ENCODE assay signal across 23 mouse cellular contexts in the genomic region with DNA sequence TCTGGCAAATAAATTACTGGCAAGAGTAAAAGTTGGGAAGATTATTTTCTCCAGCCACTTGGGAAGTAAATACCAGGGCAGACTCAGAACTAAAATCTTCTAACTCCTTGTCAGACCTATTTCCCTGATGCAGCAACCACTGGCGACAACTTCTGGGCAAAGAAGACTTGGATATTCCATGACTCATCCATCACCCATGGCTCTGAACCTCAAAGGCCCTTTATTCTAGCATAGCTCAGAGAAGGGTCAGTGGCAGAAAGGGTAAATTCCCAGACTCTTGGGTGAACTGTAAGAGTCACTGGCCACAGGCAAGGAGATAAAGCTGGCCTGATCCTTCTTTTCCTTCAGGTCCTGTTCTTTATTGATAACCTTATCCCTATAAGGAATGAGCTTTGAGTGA.
A peak's percentile ranks its signal among the peaks of the same experiment; 100 is the strongest.
DNase-seq lines count a peak whose midpoint lies in the region; ATAC-seq and TF ChIP-seq lines count a peak whose summit lies in the region.
"Had no signal": no experiment of that assay in that cellular context is flagged by ENCODE, and none has a peak within 500 bp of the region (broad histone marks: within the 10 kb centered on the region; RNA-seq: fewer than 3 reads in every experiment).

No protein-coding gene starts in this region.

- H3K4me3 ChIP-seq in forebrain, embryonic 15.5 days, result no peak overlapping the region
- H3K4me3 ChIP-seq: embryonic facial prominence, embryonic 15.5 days; erythroblast, embryonic 14.5 days; forebrain, embryonic 12.5 days had no signal

- in situ Hi-C loops in Patski (cut with MboI; ENCODE audit: low pct_unique_long_range_greater_than_20kb), result no loop called here

- no peak for ATAC-seq in Patski
- ATAC-seq in forebrain, embryonic 15.5 days (replicated peaks), result no peak
- ATAC-seq: CD4-positive, CD25-positive, alpha-beta regulatory T cell, adult 4 months; forebrain, postnatal 0 days; hindbrain, postnatal 0 days had no signal

- H3K4me2 ChIP-seq in forebrain, embryonic 15.5 days (replicated peaks), result no peak overlapping the region
- H3K4me2 ChIP-seq: embryonic facial prominence, embryonic 15.5 days; forebrain, embryonic 12.5 days; heart, embryonic 11.5 days had no signal

- CTCF ChIA-PET in Patski (lab: Charles Lee), result interaction anchor here (1.1 to 1.2 kb wide), 2 partner anchors 21 to 158 kb away, joined by 3 to 4 read pairs; no protein-coding TSS in a partner anchor

- H3K9ac ChIP-seq in forebrain, embryonic 15.5 days (replicated peaks), result no peak overlapping the region
- H3K9ac ChIP-seq: embryonic facial prominence, embryonic 15.5 days; forebrain, embryonic 12.5 days; forebrain, postnatal 0 days had no signal

- no peak overlapping the region for H3K27ac ChIP-seq in forebrain, embryonic 15.5 days (replicated peaks)
- H3K27ac ChIP-seq: embryonic facial prominence, embryonic 15.5 days; forebrain, embryonic 12.5 days; hindbrain, postnatal 0 days had no signal

- 94% methylated on average over 1 of the region's 1 CpGs for WGBS in forebrain, embryonic 15.5 days

- no peak for TF ChIP-seq CTCF in Patski (IDR thresholded peaks at IDR 0.05)

- peaks cover 73% of the 10 kb centered on the region for H3K36me3 ChIP-seq in forebrain, embryonic 15.5 days
- H3K36me3 ChIP-seq: embryonic facial prominence, embryonic 15.5 days; G1E had no signal

- peak; percentile 85 for DNase-seq in heart, adult 11 months
- DNase-seq in heart, postnatal 4 days, result no peak
- DNase-seq in testis, postnatal 14 days (ENCODE audit: low spot score), result peak; percentile 21
- DNase-seq in testis, postnatal 10 days (ENCODE audit: low spot score), result no peak
- peak; percentile 22 for DNase-seq in Patski (ENCODE audit: low read depth, low spot score)
- no peak for DNase-seq in adrenal gland, adult (ENCODE audit: inconsistent age in 2 of 2, low spot score in 1 of 2)
- no peak for DNase-seq in ovary, postnatal 14 days (ENCODE audit: low spot score)
- DNase-seq: adrenal gland, postnatal 10 days; cerebellum, adult 11 months; cerebellum, adult 8-10 months; embryo, embryonic 11 days; forebrain, postnatal 0 days; gastrocnemius, postnatal 36 days; heart, adult 18-20 months; kidney, adult 11 months had no signal

- POLR2A ChIA-PET in Patski (lab: Charles Lee), result no interaction called here

- H3K9me3 ChIP-seq in forebrain, embryonic 15.5 days, result no peaks in the 10 kb centered on the region
- H3K9me3 ChIP-seq: embryonic facial prominence, embryonic 15.5 days; forebrain, embryonic 12.5 days; G1E had no signal

- 0 out of 2 replicates have a peak, but pooled peaks cover 3% of the 10 kb centered on the region for H3K4me1 ChIP-seq in forebrain, embryonic 15.5 days
- H3K4me1 ChIP-seq: embryonic facial prominence, embryonic 15.5 days; forebrain, embryonic 12.5 days had no signal

- no peaks in the 10 kb centered on the region for H3K27me3 ChIP-seq in Patski
- H3K27me3 ChIP-seq in forebrain, embryonic 15.5 days, result no peaks in the 10 kb centered on the region
- H3K27me3 ChIP-seq: embryonic facial prominence, embryonic 15.5 days; forebrain, embryonic 12.5 days had no signal

Comparison
In these comparisons a context has a peak if more than half of its experiments do, and no peak if none do; other contexts are left out.
1. DNase-seq: peak in heart, adult 11 months (single experiment), testis, postnatal 14 days (single experiment) and Patski (single experiment); none in heart, postnatal 4 days (single experiment), testis, postnatal 10 days (single experiment), adrenal gland, adult (0 of 2) and ovary, postnatal 14 days (single experiment).